Mouse (Mus musculus): ENCODE data around the gene Slc7a1.

GRCm38 (mm10) chr5:148344374-148344773, 55.3 kb downstream of the Slc7a1 start:
- TF ChIP-seq MEF2A (IDR thresholded peaks at IDR 0.05; ENCODE audit: borderline replicate concordance, low read depth, low read length) (no peak), RCOR1 (conservative IDR thresholded peaks at IDR 0.05; ENCODE audit: low read depth, low read length) (no peak), BHLHE40 (IDR thresholded peaks at IDR 0.05; ENCODE audit: low read depth, low read length) (no peak), MAZ (IDR thresholded peaks at IDR 0.05; ENCODE audit: low read depth, low read length) (no peak), CTCF (conservative IDR thresholded peaks at IDR 0.05 in 1 of 2, IDR thresholded peaks at IDR 0.05 in 1 of 2; ENCODE audit: low read depth in 2 of 2, low read length in 2 of 2) (no peak)
